Mouse (Mus musculus) midbrain, embryonic 13.5 days (tissue): ENCODE data around the gene Nmur1. TPM values are rescaled to one million over a fixed set of nuclear protein-coding genes. Genes with fewer than 3 reads are reported as not detected.

Experiments
- ATAC-seq: fragments of 200-750 bp; cut with Nextera tagmentation; 2 replicates; pipeline ENCODE4 v1.8.0; 2017; ENCODE audit warnings: mild to moderate bottlenecking, moderate TSS enrichment, moderate library complexity
- H3K27ac ChIP-seq: fragments of 300-500 bp; sonication (generic); 2 replicates; pipeline ENCODE4 v1.5.1; 2015; ENCODE audit warnings: inconsistent platforms, mild to moderate bottlenecking, moderate library complexity
- H3K27me3 ChIP-seq: fragments of 300-500 bp; sonication (generic); 2 replicates; pipeline ENCODE4 v1.6.1; 2015; ENCODE audit warnings: mild to moderate bottlenecking, inconsistent platforms
- H3K36me3 ChIP-seq: fragments of 300-500 bp; sonication (generic); 2 replicates; pipeline ENCODE4 v1.6.1; 2015; ENCODE audit warnings: mild to moderate bottlenecking, inconsistent platforms
- H3K4me1 ChIP-seq: fragments of 300-500 bp; sonication (generic); replicated peaks from 2 replicates; pipeline ENCODE4 v1.6.1; 2015; ENCODE audit warnings: inconsistent platforms
- H3K4me2 ChIP-seq: fragments of 300-500 bp; sonication (generic); replicated peaks from 2 replicates; pipeline ENCODE4 v1.6.1; 2015; ENCODE audit warnings: moderate library complexity, mild to moderate bottlenecking, inconsistent platforms
- H3K4me3 ChIP-seq: fragments of 300-500 bp; sonication (generic); replicated peaks from 2 replicates; pipeline ENCODE4 v1.5.1; 2015; ENCODE audit warnings: mild to moderate bottlenecking, inconsistent platforms
- H3K9ac ChIP-seq: fragments of 300-500 bp; sonication (generic); replicated peaks from 2 replicates; pipeline ENCODE4 v1.6.1; 2015; ENCODE audit warnings: mild to moderate bottlenecking, inconsistent platforms
- H3K9me3 ChIP-seq: fragments of 300-500 bp; sonication (generic); 2 replicates; pipeline ENCODE4 v1.6.1; 2016; ENCODE audit warnings: mild to moderate bottlenecking, inconsistent platforms
- WGBS: fragments of 180-500 bp; shearing (Covaris S2); methylation state at CpG from one replicate; pipeline ENCODE4 v1.1.7; 2015; 5-methylcytosine and 5-hydroxymethylcytosine counted together
- polyA plus RNA-seq: library from polyadenylated mRNA; unstranded; fragments of >200 nt; fragmentation: Nextera tagmentation; extraction: Ambion mirVana; gene quantifications from 2 replicates; pipeline ENCODE4 v1.2.1, GENCODE M21; 2015

Gene Nmur1
- polyA plus RNA-seq, 1 experiment from 2014 or later: not detected

DNA sequence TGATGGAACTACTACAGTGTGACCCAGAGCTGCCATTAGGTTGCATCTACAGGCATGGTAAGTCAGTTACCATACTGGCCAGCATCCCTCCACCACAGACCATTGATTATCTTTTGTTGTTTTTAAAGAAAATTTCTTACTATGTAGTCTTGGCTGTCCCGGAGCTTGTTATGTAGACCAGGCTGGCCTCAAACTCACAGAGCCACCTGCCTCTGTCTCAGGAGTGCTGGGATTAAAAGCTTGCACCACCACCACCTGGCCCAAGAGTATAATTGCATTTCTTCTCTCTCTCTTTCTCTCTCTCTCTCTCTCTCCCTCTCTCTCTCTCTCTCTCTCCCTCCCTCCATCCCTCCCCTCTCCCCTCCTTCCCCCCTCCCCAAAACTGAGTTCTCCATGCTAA lies 1.7 kb downstream of the Nmur1 start:
- Histone ChIP-seq H3K4me1 (peaks cover 30% of the 10 kb centered on the region), H3K9me3 (no peaks in the 10 kb centered on the region), H3K27me3 (no peaks in the 10 kb centered on the region), H3K36me3 (no peaks in the 10 kb centered on the region), H3K9ac (no peak overlapping the region), H3K27ac (peak overlapping the region; percentile 65), H3K4me3 (no peak overlapping the region), H3K4me2 (no peak overlapping the region)
- 67% methylated on average over 1 of the region's 1 CpGs for WGBS
- 0 out of 2 replicates have a peak, but pooled peaks have one; percentile 15 for ATAC-seq

DNA sequence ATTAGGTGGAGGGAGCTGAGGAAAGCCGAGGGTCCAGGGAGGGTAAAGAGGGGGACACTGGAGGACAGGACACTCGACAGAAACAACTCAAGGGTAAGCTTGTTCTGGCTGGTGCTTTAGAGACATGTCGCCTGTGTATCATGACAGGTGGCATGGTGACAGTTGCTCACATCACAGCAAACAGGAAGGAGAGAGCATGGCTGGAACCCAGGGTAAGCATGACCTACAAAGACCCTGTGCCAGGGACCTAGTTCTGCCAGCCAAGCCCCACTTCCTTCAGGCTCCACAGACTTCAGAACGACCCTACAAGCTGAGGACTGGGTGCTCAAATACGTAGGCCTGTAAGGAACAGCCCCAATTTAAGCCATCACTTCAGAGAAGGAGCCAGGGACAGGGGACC lies 2.1 kb downstream of the Nmur1 start:
- Histone ChIP-seq H3K9me3 (no peaks in the 10 kb centered on the region), H3K4me3 (no peak overlapping the region), H3K4me1 (peaks cover 30% of the 10 kb centered on the region), H3K27ac (peak overlapping the region; percentile 65), H3K36me3 (no peaks in the 10 kb centered on the region), H3K27me3 (no peaks in the 10 kb centered on the region), H3K4me2 (no peak overlapping the region), H3K9ac (no peak overlapping the region)
- no peak for ATAC-seq
- 81% methylated on average over 5 of the region's 5 CpGs for WGBS

- Histone ChIP-seq H3K4me3 (no peak overlapping the region), H3K9me3 (no peaks in the 10 kb centered on the region), H3K27ac (no peak overlapping the region), H3K4me2 (no peak overlapping the region), H3K27me3 (no peaks in the 10 kb centered on the region), H3K9ac (no peak overlapping the region), H3K4me1 (peaks cover 30% of the 10 kb centered on the region), H3K36me3 (no peaks in the 10 kb centered on the region)
- ATAC-seq: no peak
- WGBS: 18% methylated on average over 10 of the region's 10 CpGs
Observed at GRCm38 (mm10) chr1:86421007-86421406, 5.0 kb downstream of the Nmur1 start.

DNA sequence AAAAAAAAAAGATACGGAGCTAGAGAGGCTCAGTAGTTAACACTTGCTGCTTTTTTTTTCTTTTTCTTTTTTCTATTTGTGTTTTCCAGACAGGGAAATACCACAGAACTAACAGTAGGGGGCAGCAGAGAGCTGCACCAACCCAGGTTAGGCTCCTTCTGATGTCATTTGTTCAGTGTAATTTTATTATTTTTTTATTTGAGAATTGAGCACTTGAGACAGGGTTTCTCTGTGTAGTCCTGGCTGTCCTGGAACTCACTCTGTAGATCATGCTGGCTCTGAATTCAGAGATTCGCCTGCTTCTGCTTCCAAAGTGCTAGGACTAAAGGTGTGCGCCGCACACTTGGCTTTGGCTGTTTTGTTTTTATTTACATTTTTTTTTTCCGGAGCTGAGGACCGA lies 9.7 kb downstream of the Nmur1 start:
- no peak overlapping the region for H3K9ac ChIP-seq
- H3K27me3 ChIP-seq: no peaks in the 10 kb centered on the region
- H3K27ac ChIP-seq: no peak overlapping the region
- no peak for ATAC-seq
- WGBS: 66% methylated on average over 6 of the region's 6 CpGs
- H3K4me1 ChIP-seq: peaks cover 6% of the 10 kb centered on the region
- no peak overlapping the region for H3K4me2 ChIP-seq
- H3K36me3 ChIP-seq: no peaks in the 10 kb centered on the region
- no peaks in the 10 kb centered on the region for H3K9me3 ChIP-seq
- no peak overlapping the region for H3K4me3 ChIP-seq

- Histone ChIP-seq H3K4me1 (no peaks in the 10 kb centered on the region), H3K4me3 (no peak overlapping the region), H3K27ac (no peak overlapping the region), H3K9me3 (no peaks in the 10 kb centered on the region), H3K36me3 (no peaks in the 10 kb centered on the region), H3K9ac (no peak overlapping the region), H3K27me3 (no peaks in the 10 kb centered on the region), H3K4me2 (no peak overlapping the region)
- 0 out of 2 replicates have a peak, but pooled peaks have one; percentile 34 for ATAC-seq
- WGBS: 73% methylated on average over 7 of the region's 7 CpGs
Observed at GRCm38 (mm10) chr1:86415612-86416184, 10.3 kb downstream of the Nmur1 start.

GRCm38 (mm10) chr1:86415144-86415543 lies 10.9 kb downstream of the Nmur1 start:
- 82% methylated on average over 2 of the region's 2 CpGs for WGBS
- H3K4me1 ChIP-seq: no peaks in the 10 kb centered on the region
- no peaks in the 10 kb centered on the region for H3K36me3 ChIP-seq
- no peaks in the 10 kb centered on the region for H3K27me3 ChIP-seq
- no peak for ATAC-seq
- H3K27ac ChIP-seq: no peak overlapping the region
- no peaks in the 10 kb centered on the region for H3K9me3 ChIP-seq
- H3K4me3 ChIP-seq: no peak overlapping the region
- no peak overlapping the region for H3K9ac ChIP-seq
- no peak overlapping the region for H3K4me2 ChIP-seq

DNA sequence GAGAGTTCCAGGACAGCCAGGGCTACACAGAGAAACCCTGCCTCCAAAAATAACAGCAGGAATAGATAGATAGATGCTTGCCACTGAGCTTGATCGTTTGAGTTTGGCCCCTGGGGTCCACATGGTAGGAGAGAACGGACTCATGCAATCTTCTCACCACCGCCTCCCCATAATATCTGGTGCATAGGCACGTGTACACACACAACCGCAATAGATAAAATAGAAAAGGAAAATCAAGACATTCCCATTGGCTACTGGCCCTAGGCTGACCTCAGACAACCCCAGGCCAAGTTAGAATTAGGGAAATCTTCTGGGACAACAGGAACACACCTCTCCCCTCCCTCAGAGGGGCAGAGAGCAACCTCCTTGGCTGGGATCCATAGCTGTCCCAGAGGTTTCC lies 11.3 kb downstream of the Nmur1 start:
- Histone ChIP-seq H3K36me3 (no peaks in the 10 kb centered on the region), H3K4me2 (no peak overlapping the region), H3K4me3 (no peak overlapping the region), H3K9ac (no peak overlapping the region), H3K4me1 (no peaks in the 10 kb centered on the region), H3K9me3 (no peaks in the 10 kb centered on the region), H3K27ac (no peak overlapping the region), H3K27me3 (no peaks in the 10 kb centered on the region)
- ATAC-seq: no peak
- 84% methylated on average over 5 of the region's 5 CpGs for WGBS

DNA sequence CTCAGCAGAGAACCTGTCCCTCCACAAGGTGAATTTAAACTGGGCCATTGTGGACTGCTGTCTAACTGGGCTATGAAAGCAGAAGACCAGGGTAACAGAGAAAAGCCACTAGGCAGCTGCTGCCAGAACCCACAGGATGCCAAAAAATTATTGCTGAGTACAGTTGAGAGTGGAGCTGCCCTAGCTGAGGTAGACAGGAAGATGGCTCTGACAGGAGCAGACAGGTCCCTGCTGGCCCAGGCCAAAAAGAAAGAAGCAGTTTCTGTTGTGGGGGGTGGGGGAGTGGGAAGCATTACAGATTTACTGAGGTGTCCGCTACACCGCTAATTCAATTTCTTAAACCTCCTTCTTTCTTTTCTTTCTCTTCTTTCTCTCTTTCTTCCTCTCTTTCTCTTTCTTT lies 16.6 kb downstream of the Nmur1 start:
- H3K36me3 ChIP-seq: no peaks in the 10 kb centered on the region
- H3K9me3 ChIP-seq: no peaks in the 10 kb centered on the region
- H3K27ac ChIP-seq: no peak overlapping the region
- 71% methylated on average over 2 of the region's 2 CpGs for WGBS
- no peak for ATAC-seq
- H3K9ac ChIP-seq: no peak overlapping the region
- H3K4me2 ChIP-seq: no peak overlapping the region
- H3K4me1 ChIP-seq: peaks cover 3% of the 10 kb centered on the region; the same call in 1 of the 2 replicates
- no peak overlapping the region for H3K4me3 ChIP-seq
- no peaks in the 10 kb centered on the region for H3K27me3 ChIP-seq

GRCm38 (mm10) chr1:86408515-86408914 lies 17.5 kb downstream of the Nmur1 start:
- Histone ChIP-seq H3K9me3 (no peaks in the 10 kb centered on the region), H3K27me3 (no peaks in the 10 kb centered on the region), H3K4me1 (peaks cover 3% of the 10 kb centered on the region; the same call in 1 of the 2 replicates), H3K36me3 (no peaks in the 10 kb centered on the region), H3K4me3 (no peak overlapping the region), H3K4me2 (no peak overlapping the region), H3K9ac (no peak overlapping the region), H3K27ac (no peak overlapping the region)
- ATAC-seq: no peak
- 76% methylated on average over 10 of the region's 10 CpGs for WGBS

- 79% methylated on average over 8 of the region's 8 CpGs for WGBS
- Histone ChIP-seq H3K9ac (no peak overlapping the region), H3K9me3 (no peaks in the 10 kb centered on the region), H3K4me3 (no peak overlapping the region), H3K27me3 (no peaks in the 10 kb centered on the region), H3K4me2 (no peak overlapping the region), H3K27ac (no peak overlapping the region), H3K4me1 (peaks cover 3% of the 10 kb centered on the region; the same call in 1 of the 2 replicates), H3K36me3 (no peaks in the 10 kb centered on the region)
- ATAC-seq: no peak
Observed at GRCm38 (mm10) chr1:86406914-86407313, 19.1 kb downstream of the Nmur1 start.

- peaks cover 3% of the 10 kb centered on the region; the same call in 1 of the 2 replicates for H3K4me1 ChIP-seq
- no peak overlapping the region for H3K4me2 ChIP-seq
- no peak overlapping the region for H3K4me3 ChIP-seq
- H3K27ac ChIP-seq: no peak overlapping the region
- H3K9ac ChIP-seq: no peak overlapping the region
- 82% methylated on average over 4 of the region's 4 CpGs for WGBS
- ATAC-seq: no peak
- H3K9me3 ChIP-seq: no peaks in the 10 kb centered on the region
- no peaks in the 10 kb centered on the region for H3K36me3 ChIP-seq
- no peaks in the 10 kb centered on the region for H3K27me3 ChIP-seq
Observed at GRCm38 (mm10) chr1:86406313-86406712, 19.7 kb downstream of the Nmur1 start.

- peaks cover 3% of the 10 kb centered on the region; the same call in 1 of the 2 replicates for H3K4me1 ChIP-seq
- H3K9ac ChIP-seq: no peak overlapping the region
- no peaks in the 10 kb centered on the region for H3K36me3 ChIP-seq
- H3K4me2 ChIP-seq: no peak overlapping the region
- ATAC-seq: no peak
- no peak overlapping the region for H3K4me3 ChIP-seq
- H3K9me3 ChIP-seq: no peaks in the 10 kb centered on the region
- 61% methylated on average over 5 of the region's 5 CpGs for WGBS
- H3K27me3 ChIP-seq: no peaks in the 10 kb centered on the region
- no peak overlapping the region for H3K27ac ChIP-seq
Observed at GRCm38 (mm10) chr1:86404834-86405233, 21.2 kb downstream of the Nmur1 start.
